Mouse (Mus musculus): ENCODE data around the gene Pxdn. TPM values are rescaled to one million over a fixed set of nuclear protein-coding genes. Genes with fewer than 3 reads are reported as not detected.

Pxdn gene
- polyA plus RNA-seq, 1 experiment from 2014 or later, result 83.7 TPM

DNA sequence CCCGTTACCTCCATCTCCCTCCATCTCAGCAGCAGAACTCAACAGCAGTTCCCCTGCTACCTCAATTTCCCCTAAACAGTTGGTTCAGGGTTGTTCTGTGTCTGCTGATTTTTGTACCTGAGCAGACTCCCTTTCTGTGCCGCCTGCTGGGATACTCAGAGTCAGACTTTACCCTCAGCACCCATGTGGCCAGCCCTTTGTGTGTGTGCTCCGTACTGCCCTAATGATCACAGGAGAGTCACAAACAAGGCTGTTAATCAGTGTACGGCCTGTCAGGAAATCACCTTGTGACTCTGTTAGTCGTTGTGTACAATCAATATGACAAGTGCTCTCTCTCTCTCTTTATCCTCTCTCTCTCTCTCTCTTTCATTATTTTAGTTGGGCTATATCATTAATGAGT, 21.2 kb downstream of the Pxdn start:
- no peak overlapping the region for H3K9ac ChIP-seq (ENCODE audit: low read depth, low read length)
- no peak overlapping the region for H3K4me3 ChIP-seq (ENCODE audit: low read depth, low read length)
- H3K4me2 ChIP-seq, result no peak overlapping the region
- no peak overlapping the region for H3K27ac ChIP-seq (ENCODE audit: low read depth, low read length)
- WGBS (ENCODE audit: insufficient replicate concordance), result 73% methylated on average over 5 of the region's 5 CpGs
- H3K36me3 ChIP-seq (ENCODE audit: control insufficient read depth, insufficient read depth, low read length), result 0 out of 2 replicates have a peak, but pooled peaks cover 2% of the 10 kb centered on the region
- no peaks in the 10 kb centered on the region for H3K27me3 ChIP-seq (ENCODE audit: control insufficient read depth, insufficient read depth, low read length)
- H3K9me3 ChIP-seq (replicated peaks; ENCODE audit: control insufficient read depth, low read length), result no peaks in the 10 kb centered on the region
- H3K4me1 ChIP-seq (ENCODE audit: control insufficient read depth, insufficient read depth, low read length), result peaks cover 40% of the 10 kb centered on the region
- no peak for ATAC-seq (replicated peaks; ENCODE audit: insufficient number of reproducible peaks, low FRiP score, low TSS enrichment)

DNA sequence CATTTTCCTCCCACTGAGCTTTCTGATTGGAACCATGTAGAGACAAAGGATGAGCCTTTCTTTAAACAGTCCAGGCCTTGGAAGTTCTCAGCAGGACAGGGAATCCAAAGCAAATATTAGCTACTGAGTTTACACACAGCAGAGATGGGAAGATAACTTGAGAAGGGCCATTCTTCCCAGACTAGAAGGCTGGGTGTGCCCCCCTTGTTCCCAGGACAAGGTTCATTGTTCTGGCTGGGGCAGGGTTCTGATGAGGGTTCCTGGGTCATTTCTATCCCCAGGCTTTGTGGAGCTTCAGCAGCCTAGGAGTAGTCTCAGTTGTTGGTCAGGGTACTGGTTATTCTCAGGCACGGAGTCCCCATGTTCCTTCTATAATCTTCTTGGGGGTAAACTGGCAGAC, 23.6 kb downstream of the Pxdn start:
- no peak overlapping the region for H3K4me2 ChIP-seq
- no peaks in the 10 kb centered on the region for H3K27me3 ChIP-seq (ENCODE audit: control insufficient read depth, insufficient read depth, low read length)
- WGBS (ENCODE audit: insufficient replicate concordance), result 86% methylated on average over 1 of the region's 1 CpGs
- H3K4me1 ChIP-seq (ENCODE audit: control insufficient read depth, insufficient read depth, low read length), result peaks cover 35% of the 10 kb centered on the region
- no peak overlapping the region for H3K27ac ChIP-seq (ENCODE audit: low read depth, low read length)
- H3K36me3 ChIP-seq (ENCODE audit: control insufficient read depth, insufficient read depth, low read length), result peaks cover 8% of the 10 kb centered on the region
- H3K9me3 ChIP-seq (replicated peaks; ENCODE audit: control insufficient read depth, low read length), result no peaks in the 10 kb centered on the region
- no peak for ATAC-seq (replicated peaks; ENCODE audit: insufficient number of reproducible peaks, low FRiP score, low TSS enrichment)
- H3K9ac ChIP-seq (ENCODE audit: low read depth, low read length), result no peak overlapping the region
- no peak overlapping the region for H3K4me3 ChIP-seq (ENCODE audit: low read depth, low read length)

DNA sequence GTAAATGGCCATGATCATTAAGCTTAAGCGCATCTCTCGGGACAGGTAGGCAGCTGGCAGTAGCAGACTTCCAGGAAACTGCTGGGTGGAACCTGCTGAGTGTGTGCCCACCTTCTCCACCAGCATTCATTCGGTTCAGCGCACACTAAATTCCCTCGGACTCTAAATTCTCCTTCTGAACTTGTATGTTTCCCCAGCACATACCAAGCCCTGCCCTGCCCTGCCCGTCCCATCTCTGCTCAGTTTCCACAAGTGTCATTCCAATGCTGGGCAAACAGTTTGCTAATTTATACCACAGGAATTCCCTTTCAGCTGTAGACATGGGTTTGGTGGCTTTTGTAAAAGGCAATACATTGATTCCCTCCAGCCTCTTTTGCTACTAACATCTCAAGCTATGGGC, 27.6 kb downstream of the Pxdn start:
- no peak for ATAC-seq (replicated peaks; ENCODE audit: insufficient number of reproducible peaks, low FRiP score, low TSS enrichment)
- no peaks in the 10 kb centered on the region for H3K9me3 ChIP-seq (replicated peaks; ENCODE audit: control insufficient read depth, low read length)
- H3K36me3 ChIP-seq (ENCODE audit: control insufficient read depth, insufficient read depth, low read length), result peaks cover 8% of the 10 kb centered on the region
- no peak overlapping the region for H3K9ac ChIP-seq (ENCODE audit: low read depth, low read length)
- H3K27me3 ChIP-seq (ENCODE audit: control insufficient read depth, insufficient read depth, low read length), result no peaks in the 10 kb centered on the region
- no peak overlapping the region for H3K4me2 ChIP-seq
- H3K4me1 ChIP-seq (ENCODE audit: control insufficient read depth, insufficient read depth, low read length), result peaks cover 24% of the 10 kb centered on the region
- no peak overlapping the region for H3K27ac ChIP-seq (ENCODE audit: low read depth, low read length)
- H3K4me3 ChIP-seq (ENCODE audit: low read depth, low read length), result no peak overlapping the region
- WGBS (ENCODE audit: insufficient replicate concordance), result 86% methylated on average over 6 of the region's 6 CpGs

DNA sequence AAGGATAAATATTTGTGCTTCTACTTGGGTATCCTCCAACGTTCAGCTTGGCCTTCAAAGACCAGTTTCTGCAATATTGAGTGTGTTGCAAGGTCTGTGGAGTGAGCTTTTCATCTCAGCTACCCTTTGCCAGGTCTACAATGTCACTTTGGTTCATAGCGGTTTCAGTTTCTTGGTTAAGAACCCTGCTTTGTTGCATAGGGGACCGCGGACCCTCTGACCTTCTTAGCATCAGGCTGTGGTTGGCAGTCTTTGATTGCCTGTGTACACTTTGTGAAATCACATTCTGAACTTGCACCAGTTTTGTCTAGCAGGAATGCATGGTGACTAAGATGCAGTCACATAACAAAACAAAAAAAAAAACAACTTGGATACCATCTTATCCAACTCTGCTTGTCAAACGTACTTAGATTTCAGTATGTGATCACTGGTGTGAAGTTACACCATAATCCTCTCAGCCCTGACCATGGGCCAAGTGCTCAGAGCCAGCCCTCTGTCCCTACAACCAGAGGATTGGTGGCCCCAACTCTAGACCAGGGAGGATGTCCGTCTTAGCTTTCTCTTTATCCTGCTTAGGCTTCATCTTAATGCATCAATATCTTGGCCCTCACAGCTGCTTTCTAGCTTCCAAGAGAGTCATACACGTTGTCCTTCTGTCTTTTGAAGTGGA, 34.5 kb downstream of the Pxdn start:
- Histone ChIP-seq H3K4me3 (ENCODE audit: low read depth, low read length) (no peak overlapping the region), H3K9ac (ENCODE audit: low read depth, low read length) (no peak overlapping the region), H3K4me1 (ENCODE audit: control insufficient read depth, insufficient read depth, low read length) (peaks cover 26% of the 10 kb centered on the region), H3K27me3 (ENCODE audit: control insufficient read depth, insufficient read depth, low read length) (no peaks in the 10 kb centered on the region), H3K9me3 (replicated peaks; ENCODE audit: control insufficient read depth, low read length) (no peaks in the 10 kb centered on the region), H3K4me2 (no peak overlapping the region), H3K36me3 (ENCODE audit: control insufficient read depth, insufficient read depth, low read length) (no peaks in the 10 kb centered on the region), H3K27ac (ENCODE audit: low read depth, low read length) (no peak overlapping the region)
- WGBS (ENCODE audit: insufficient replicate concordance), result 68% methylated on average over 7 of the region's 7 CpGs
- no peak for ATAC-seq (replicated peaks; ENCODE audit: insufficient number of reproducible peaks, low FRiP score, low TSS enrichment)

DNA sequence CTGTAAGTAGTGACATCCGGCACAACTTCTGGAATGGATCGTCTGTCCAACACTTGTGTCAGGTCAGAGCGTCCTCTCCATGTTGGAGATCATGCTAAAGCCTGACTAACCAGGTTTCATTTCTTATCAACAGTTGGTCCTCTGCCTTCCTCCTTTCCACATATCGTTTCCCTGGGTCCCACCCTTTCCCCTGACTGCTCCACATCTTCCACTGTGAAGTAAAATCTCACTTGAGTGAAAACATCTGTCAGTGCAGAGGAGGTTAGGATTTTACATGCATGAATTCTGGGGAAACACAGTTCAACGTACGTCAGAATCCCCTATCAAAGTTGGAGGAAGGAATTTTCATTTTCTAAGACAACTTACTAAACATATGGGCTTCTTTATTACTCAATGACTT, 35.1 kb downstream of the Pxdn start:
- no peak for ATAC-seq (replicated peaks; ENCODE audit: insufficient number of reproducible peaks, low FRiP score, low TSS enrichment)
- H3K9ac ChIP-seq (ENCODE audit: low read depth, low read length), result no peak overlapping the region
- H3K9me3 ChIP-seq (replicated peaks; ENCODE audit: control insufficient read depth, low read length), result no peaks in the 10 kb centered on the region
- WGBS (ENCODE audit: insufficient replicate concordance), result 54% methylated on average over 6 of the region's 6 CpGs
- no peak overlapping the region for H3K27ac ChIP-seq (ENCODE audit: low read depth, low read length)
- no peak overlapping the region for H3K4me3 ChIP-seq (ENCODE audit: low read depth, low read length)
- no peak overlapping the region for H3K4me2 ChIP-seq
- H3K4me1 ChIP-seq (ENCODE audit: control insufficient read depth, insufficient read depth, low read length), result peaks cover 26% of the 10 kb centered on the region
- no peaks in the 10 kb centered on the region for H3K27me3 ChIP-seq (ENCODE audit: control insufficient read depth, insufficient read depth, low read length)
- no peaks in the 10 kb centered on the region for H3K36me3 ChIP-seq (ENCODE audit: control insufficient read depth, insufficient read depth, low read length)

DNA sequence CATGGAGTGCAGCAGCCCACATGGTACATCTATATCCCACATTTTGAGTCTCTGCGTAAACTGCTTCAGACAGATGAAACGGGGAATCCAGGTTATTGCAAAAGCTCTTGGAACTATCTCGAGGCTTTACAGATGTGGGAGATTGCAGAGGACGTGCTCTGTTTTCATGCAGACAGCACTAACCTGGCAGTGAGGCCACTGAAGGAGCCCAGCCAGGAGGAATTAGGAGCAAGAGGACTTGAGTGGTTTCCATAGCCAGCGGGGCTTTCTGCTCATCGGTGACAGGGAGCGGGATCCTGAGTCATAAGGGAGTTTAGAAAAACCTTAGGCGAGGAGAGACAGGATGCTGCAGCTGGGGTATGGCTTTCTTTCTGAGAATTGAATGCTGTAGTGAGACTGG, 42.7 kb downstream of the Pxdn start:
- H3K4me2 ChIP-seq, result no peak overlapping the region
- H3K27me3 ChIP-seq (ENCODE audit: control insufficient read depth, insufficient read depth, low read length), result no peaks in the 10 kb centered on the region
- WGBS (ENCODE audit: insufficient replicate concordance), result 83% methylated on average over 8 of the region's 8 CpGs
- H3K4me3 ChIP-seq (ENCODE audit: low read depth, low read length), result no peak overlapping the region
- no peak overlapping the region for H3K27ac ChIP-seq (ENCODE audit: low read depth, low read length)
- no peak overlapping the region for H3K9ac ChIP-seq (ENCODE audit: low read depth, low read length)
- H3K4me1 ChIP-seq (ENCODE audit: control insufficient read depth, insufficient read depth, low read length), result peaks cover 11% of the 10 kb centered on the region
- ATAC-seq (replicated peaks; ENCODE audit: insufficient number of reproducible peaks, low FRiP score, low TSS enrichment), result no peak
- H3K36me3 ChIP-seq (ENCODE audit: control insufficient read depth, insufficient read depth, low read length), result peaks cover 27% of the 10 kb centered on the region
- H3K9me3 ChIP-seq (replicated peaks; ENCODE audit: control insufficient read depth, low read length), result no peaks in the 10 kb centered on the region

DNA sequence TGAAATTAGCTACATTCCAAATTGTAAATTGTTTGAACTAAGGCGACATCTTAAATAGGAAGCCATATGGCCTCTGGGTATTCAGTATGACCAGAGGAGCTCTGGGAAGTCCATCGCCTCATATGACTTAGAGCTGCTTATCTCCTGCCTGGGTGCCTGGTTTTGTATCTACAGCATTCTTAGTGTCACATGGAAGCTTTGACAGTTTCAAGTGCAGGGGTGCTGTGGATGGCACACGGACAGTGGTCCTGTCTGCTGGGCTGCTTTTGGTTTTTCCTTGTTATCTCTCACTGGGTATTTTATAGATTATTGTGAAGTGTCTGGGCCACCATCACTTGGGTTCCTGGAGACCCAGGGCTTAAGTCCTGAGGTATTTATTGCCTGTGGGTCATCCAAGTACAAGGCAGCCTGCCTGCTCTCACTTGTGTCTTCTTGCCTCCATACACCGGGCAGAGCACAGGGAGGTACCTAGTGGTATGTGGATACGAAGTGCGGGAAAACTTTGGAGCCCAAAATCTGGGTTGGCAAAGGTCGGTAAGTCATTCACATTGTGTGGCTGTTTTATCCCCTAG, 44.4 kb downstream of the Pxdn start:
- 55% methylated on average over 7 of the region's 7 CpGs for WGBS (ENCODE audit: insufficient replicate concordance)
- Histone ChIP-seq H3K9ac (ENCODE audit: low read depth, low read length) (no peak overlapping the region), H3K4me1 (ENCODE audit: control insufficient read depth, insufficient read depth, low read length) (peaks cover 8% of the 10 kb centered on the region; the same call in 1 of the 2 replicates), H3K27me3 (ENCODE audit: control insufficient read depth, insufficient read depth, low read length) (no peaks in the 10 kb centered on the region), H3K36me3 (ENCODE audit: control insufficient read depth, insufficient read depth, low read length) (peaks cover 38% of the 10 kb centered on the region), H3K9me3 (replicated peaks; ENCODE audit: control insufficient read depth, low read length) (no peaks in the 10 kb centered on the region), H3K27ac (ENCODE audit: low read depth, low read length) (no peak overlapping the region), H3K4me3 (ENCODE audit: low read depth, low read length) (no peak overlapping the region), H3K4me2 (no peak overlapping the region)
- ATAC-seq (replicated peaks; ENCODE audit: insufficient number of reproducible peaks, low FRiP score, low TSS enrichment), result peak; percentile 39; the same call in 1 of the 2 replicates

DNA sequence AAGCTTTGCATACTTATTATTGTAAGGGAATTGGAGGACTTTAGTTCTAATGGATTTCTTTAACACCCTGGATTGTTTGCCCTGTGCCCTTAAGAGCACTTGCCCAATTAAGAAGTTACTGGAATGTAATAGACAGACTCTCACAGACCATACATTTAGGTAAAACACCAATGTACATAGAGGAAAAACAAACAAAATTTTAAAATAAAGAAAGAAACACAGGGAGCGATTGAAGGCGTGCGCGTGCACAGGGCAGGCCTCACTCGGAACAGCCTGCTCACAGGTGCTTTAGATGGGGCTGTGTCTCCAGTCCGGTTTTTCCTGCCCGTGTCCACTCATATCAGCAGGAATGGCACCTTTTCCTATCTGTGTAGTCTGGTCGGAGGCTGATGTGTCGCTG, 45.8 kb downstream of the Pxdn start:
- Histone ChIP-seq H3K27ac (ENCODE audit: low read depth, low read length) (no peak overlapping the region), H3K4me3 (ENCODE audit: low read depth, low read length) (no peak overlapping the region), H3K9me3 (replicated peaks; ENCODE audit: control insufficient read depth, low read length) (no peaks in the 10 kb centered on the region), H3K4me1 (ENCODE audit: control insufficient read depth, insufficient read depth, low read length) (peaks cover 8% of the 10 kb centered on the region; the same call in 1 of the 2 replicates), H3K36me3 (ENCODE audit: control insufficient read depth, insufficient read depth, low read length) (peaks cover 43% of the 10 kb centered on the region), H3K9ac (ENCODE audit: low read depth, low read length) (no peak overlapping the region), H3K4me2 (no peak overlapping the region), H3K27me3 (ENCODE audit: control insufficient read depth, insufficient read depth, low read length) (no peaks in the 10 kb centered on the region)
- ATAC-seq (replicated peaks; ENCODE audit: insufficient number of reproducible peaks, low FRiP score, low TSS enrichment), result no peak
- 94% methylated on average over 9 of the region's 9 CpGs for WGBS (ENCODE audit: insufficient replicate concordance)

DNA sequence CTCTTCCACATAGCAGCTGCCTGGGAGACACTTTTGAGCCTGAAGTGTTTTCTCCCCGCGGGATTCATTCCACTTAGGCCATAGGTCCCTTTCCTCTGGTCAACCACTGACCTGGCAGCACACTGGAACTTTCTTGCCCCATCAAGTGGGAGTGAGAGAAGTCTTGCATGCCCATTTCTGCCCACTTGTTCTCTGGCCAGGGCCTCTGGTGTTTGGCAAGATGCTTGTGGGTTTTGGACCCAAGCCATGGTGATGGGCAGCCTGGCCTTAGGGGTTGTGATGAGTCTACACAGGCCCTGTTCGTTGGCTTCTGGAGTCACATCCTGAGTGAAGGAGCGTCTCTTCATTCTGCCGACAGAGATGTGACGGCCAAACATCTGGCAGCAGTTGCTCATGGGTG, 47.7 kb downstream of the Pxdn start:
- no peaks in the 10 kb centered on the region for H3K27me3 ChIP-seq (ENCODE audit: control insufficient read depth, insufficient read depth, low read length)
- H3K4me2 ChIP-seq, result no peak overlapping the region
- H3K9ac ChIP-seq (ENCODE audit: low read depth, low read length), result no peak overlapping the region
- H3K36me3 ChIP-seq (ENCODE audit: control insufficient read depth, insufficient read depth, low read length), result peaks cover 40% of the 10 kb centered on the region
- H3K27ac ChIP-seq (ENCODE audit: low read depth, low read length), result no peak overlapping the region
- H3K9me3 ChIP-seq (replicated peaks; ENCODE audit: control insufficient read depth, low read length), result no peaks in the 10 kb centered on the region
- 81% methylated on average over 6 of the region's 6 CpGs for WGBS (ENCODE audit: insufficient replicate concordance)
- H3K4me3 ChIP-seq (ENCODE audit: low read depth, low read length), result no peak overlapping the region
- H3K4me1 ChIP-seq (ENCODE audit: control insufficient read depth, insufficient read depth, low read length), result peaks cover 8% of the 10 kb centered on the region; the same call in 1 of the 2 replicates
- no peak for ATAC-seq (replicated peaks; ENCODE audit: insufficient number of reproducible peaks, low FRiP score, low TSS enrichment)
